Mouse (Mus musculus) liver, postnatal 0 days (tissue): ENCODE results near the gene Kif3a. TPM values are rescaled to one million over a fixed set of nuclear protein-coding genes. Genes with fewer than 3 reads are reported as not detected.

ENCODE experiments used
- ATAC-seq: fragments of 200-750 bp; cut with Nextera tagmentation; 2 replicates; pipeline ENCODE4 v1.8.0; 2017; ENCODE audit warnings: mild to moderate bottlenecking, moderate library complexity
- DNase-seq: peaks from one replicate; pipeline ENCODE4 v3.0.0-alpha.2; 2016
- H3K27ac ChIP-seq: fragments of 300-500 bp; sonication (generic); 2 replicates; pipeline ENCODE4 v1.5.1; 2014; ENCODE audit warnings: antibody characterized with exemption, moderate library complexity, mild to moderate bottlenecking, low read depth
- H3K27me3 ChIP-seq: fragments of 300-500 bp; sonication (generic); 2 replicates; pipeline ENCODE4 v1.6.1; 2014; ENCODE audit warnings: low read length, control low read depth, mixed read lengths; ENCODE audit not compliant: insufficient read depth
- H3K36me3 ChIP-seq: fragments of 300-500 bp; sonication (generic); replicated peaks from 2 replicates; pipeline ENCODE4 v1.6.1; 2014; ENCODE audit warnings: mild to moderate bottlenecking, control low read depth, low read length, moderate library complexity, mixed read lengths; ENCODE audit not compliant: insufficient read depth
- H3K4me1 ChIP-seq: fragments of 300-500 bp; sonication (generic); 2 replicates; pipeline ENCODE4 v1.6.1; 2014; ENCODE audit warnings: antibody characterized with exemption, mild to moderate bottlenecking, control low read depth; ENCODE audit not compliant: insufficient read depth
- H3K4me2 ChIP-seq: fragments of 300-500 bp; sonication (generic); 2 replicates; pipeline ENCODE4 v1.6.1; 2014; ENCODE audit warnings: low read depth, mild to moderate bottlenecking, low read length, moderate library complexity, mixed read lengths
- H3K4me3 ChIP-seq: fragments of 300-500 bp; sonication (generic); 2 replicates; pipeline ENCODE4 v1.5.1; 2014; ENCODE audit warnings: low read depth, low read length
- H3K9ac ChIP-seq: fragments of 300-500 bp; sonication (generic); replicated peaks from 2 replicates; pipeline ENCODE4 v1.6.1; 2014; ENCODE audit warnings: mild to moderate bottlenecking, moderate library complexity
- H3K9me3 ChIP-seq: fragments of 300-500 bp; sonication (generic); 2 replicates; pipeline ENCODE4 v1.6.1; 2016; ENCODE audit warnings: mild to moderate bottlenecking, control low read depth, low read length, mixed read lengths
- CTCF ChIP-seq: sonication (generic); IDR thresholded peaks from 2 replicates; pipeline ENCODE4 v1.5.1; 2016; ENCODE audit warnings: antibody characterized with exemption, low read depth
- EP300 ChIP-seq: IDR thresholded peaks from 2 replicates; pipeline ENCODE4 v1.6.1; 2016; ENCODE audit warnings: antibody characterized with exemption, low read depth, mild to moderate bottlenecking
- WGBS: fragments of 180-500 bp; shearing (Covaris S2); extraction: QIAGEN DNeasy Blood & Tissue Kit; methylation state at CpG from one replicate; pipeline ENCODE4 v1.1.7; 2014; ENCODE audit not compliant: insufficient replicate concordance; 5-methylcytosine and 5-hydroxymethylcytosine counted together
- polyA plus RNA-seq: library from polyadenylated mRNA; unstranded; fragments of >200 nt; fragmentation: Nextera tagmentation; extraction: Ambion mirVana; gene quantifications from 2 replicates; pipeline ENCODE4 v1.2.1, GENCODE M21; 2015

The Kif3a gene
- polyA plus RNA-seq, 1 experiment from 2014 or later: 5.3 TPM

- peaks cover 3% of the 10 kb centered on the region; the same call in 1 of the 2 replicates for H3K36me3 ChIP-seq
- no peak overlapping the region for H3K9ac ChIP-seq
- H3K9me3 ChIP-seq: no peaks in the 10 kb centered on the region
- DNase-seq (no peak), ATAC-seq (no peak)
- TF ChIP-seq CTCF (peak; percentile 45), EP300 (no peak)
- H3K27ac ChIP-seq: no peak overlapping the region
- H3K4me3 ChIP-seq: no peak overlapping the region
- H3K4me2 ChIP-seq: no peak overlapping the region
- H3K27me3 ChIP-seq: no peaks in the 10 kb centered on the region
- WGBS: 75% methylated on average over 10 of the region's 10 CpGs
- H3K4me1 ChIP-seq: no peaks in the 10 kb centered on the region
Measured at GRCm38 (mm10) chr11:53583151-53583550, 16.0 kb downstream of the Kif3a start.

- Histone ChIP-seq H3K9me3 (no peaks in the 10 kb centered on the region), H3K4me1 (no peaks in the 10 kb centered on the region), H3K27ac (no peak overlapping the region), H3K4me2 (no peak overlapping the region), H3K27me3 (no peaks in the 10 kb centered on the region), H3K9ac (no peak overlapping the region), H3K36me3 (0 out of 2 replicates have a peak, but pooled peaks cover 3% of the 10 kb centered on the region), H3K4me3 (no peak overlapping the region)
- 60% methylated on average over 3 of the region's 3 CpGs for WGBS
- TF ChIP-seq CTCF: peak; percentile 75
- TF ChIP-seq EP300: no peak
- ATAC-seq: no peak
- DNase-seq: no peak
Measured at GRCm38 (mm10) chr11:53584849-53585248, 17.7 kb downstream of the Kif3a start.

GRCm38 (mm10) chr11:53585510-53585909, 18.3 kb downstream of the Kif3a start:
- WGBS: 86% methylated on average over 6 of the region's 6 CpGs

GRCm38 (mm10) chr11:53588279-53588678, 21.1 kb downstream of the Kif3a start:
- Histone ChIP-seq H3K36me3 (0 out of 2 replicates have a peak, but pooled peaks cover 3% of the 10 kb centered on the region), H3K27ac (no peak overlapping the region), H3K4me2 (no peak overlapping the region), H3K9me3 (no peaks in the 10 kb centered on the region), H3K4me1 (peaks cover 3% of the 10 kb centered on the region; the same call in 1 of the 2 replicates), H3K4me3 (no peak overlapping the region), H3K27me3 (no peaks in the 10 kb centered on the region), H3K9ac (no peak overlapping the region)
- TF ChIP-seq EP300 (no peak), CTCF (no peak)
- DNase-seq: no peak
- 78% methylated on average over 8 of the region's 8 CpGs for WGBS
- ATAC-seq: no peak

More at GRCm38 (mm10) chr11:53585510-53585909, 18.3 kb downstream of the Kif3a start:
- Histone ChIP-seq H3K4me3 (no peak overlapping the region), H3K9ac (no peak overlapping the region), H3K27ac (no peak overlapping the region), H3K27me3 (no peaks in the 10 kb centered on the region), H3K4me1 (peaks cover 2% of the 10 kb centered on the region; the same call in 1 of the 2 replicates), H3K36me3 (0 out of 2 replicates have a peak, but pooled peaks cover 3% of the 10 kb centered on the region), H3K9me3 (no peaks in the 10 kb centered on the region), H3K4me2 (no peak overlapping the region)
- no peak for ATAC-seq
- TF ChIP-seq EP300: no peak
- no peak for TF ChIP-seq CTCF
- no peak for DNase-seq

GRCm38 (mm10) chr11:53590368-53590768, 23.2 kb downstream of the Kif3a start:
- ATAC-seq: no peak
- WGBS: 19% methylated on average over 15 of the region's 15 CpGs
- peak overlapping the region; percentile 31 for H3K4me3 ChIP-seq
- H3K4me2 ChIP-seq: peak overlapping the region; percentile 58
- no peaks in the 10 kb centered on the region for H3K9me3 ChIP-seq
- H3K4me1 ChIP-seq: peaks cover 3% of the 10 kb centered on the region; the same call in 1 of the 2 replicates
- peaks cover 3% of the 10 kb centered on the region; the same call in 1 of the 2 replicates for H3K36me3 ChIP-seq
- TF ChIP-seq CTCF (peak; percentile 90), EP300 (no peak)
- no peaks in the 10 kb centered on the region for H3K27me3 ChIP-seq
- H3K9ac ChIP-seq: no peak overlapping the region
- DNase-seq: peak; percentile 82
- no peak overlapping the region for H3K27ac ChIP-seq

GRCm38 (mm10) chr11:53591116-53591515, 23.9 kb downstream of the Kif3a start:
- Histone ChIP-seq H3K27me3 (no peaks in the 10 kb centered on the region), H3K4me3 (no peak overlapping the region), H3K4me1 (peaks cover 3% of the 10 kb centered on the region; the same call in 1 of the 2 replicates), H3K4me2 (no peak overlapping the region), H3K27ac (no peak overlapping the region), H3K9ac (no peak overlapping the region), H3K36me3 (peaks cover 3% of the 10 kb centered on the region; the same call in 1 of the 2 replicates), H3K9me3 (no peaks in the 10 kb centered on the region)
- 84% methylated on average over 5 of the region's 5 CpGs for WGBS
- no peak for DNase-seq
- TF ChIP-seq EP300 (no peak), CTCF (no peak)
- no peak for ATAC-seq

- no peaks in the 10 kb centered on the region for H3K4me1 ChIP-seq
- H3K4me3 ChIP-seq: no peak overlapping the region
- DNase-seq: no peak
- H3K9ac ChIP-seq: no peak overlapping the region
- no peak overlapping the region for H3K27ac ChIP-seq
- H3K9me3 ChIP-seq: no peaks in the 10 kb centered on the region
- ATAC-seq: no peak
- WGBS: 89% methylated on average over 3 of the region's 3 CpGs
- H3K27me3 ChIP-seq: no peaks in the 10 kb centered on the region
- TF ChIP-seq EP300 (no peak), CTCF (no peak; the same call in 1 of the 2 replicates)
- H3K36me3 ChIP-seq: no peaks in the 10 kb centered on the region
- H3K4me2 ChIP-seq: no peak overlapping the region
Measured at GRCm38 (mm10) chr11:53604983-53605382, 37.8 kb downstream of the Kif3a start.
